Mouse (Mus musculus): ENCODE results near the gene Gm16405.
"Not testable (repeated sequence)": the region's sequence is repeated elsewhere in the genome, so short reads cannot be mapped to it uniquely, and the experiment has no call there.

Gm16405 gene

GRCm38 (mm10) chrX:54530908-54531307 lies at the start of gene Gm16405:
Gm16405 (plus strand) TSS chrX:54531208.
- not testable (repeated sequence) for DNase-seq (ENCODE audit: low read depth in 1 of 2, low spot score in 2 of 2)
